Mouse (Mus musculus) erythroid progenitor cell, adult 5-6 weeks (primary cell): ENCODE measurements around the gene Scube2. TPM values are rescaled to one million over a fixed set of nuclear protein-coding genes. Genes with fewer than 3 reads are reported as not detected.

ENCODE experiments used
- ATAC-seq: replicated peaks from 2 replicates; pipeline ENCODE4 v1.8.0; 2016; ENCODE audit warnings: moderate number of reproducible peaks, mild to moderate bottlenecking, moderate TSS enrichment, inconsistent platforms; ENCODE audit not compliant: poor library complexity, low FRiP score, severe bottlenecking
- total RNA-seq, 2 experiments: library from RNA; stranded (forward) in 1 of 2; stranded (reverse) in 1 of 2; fragments of 150-400 nt in 1 of 2; fragments of 186-747, 209-891 nt in 1 of 2; gene quantifications; 2 replicates each; pipeline versions ENCODE4 v1.2.3 to v1.2.4; 2015 to 2017; ENCODE audit warnings: low replicate concordance in 2 of 2

Scube2 gene
- total RNA-seq (2015; ENCODE audit: low replicate concordance) (not detected in 2 replicates), total RNA-seq (2017; ENCODE audit: low replicate concordance) (not detected in 2 replicates)

DNA sequence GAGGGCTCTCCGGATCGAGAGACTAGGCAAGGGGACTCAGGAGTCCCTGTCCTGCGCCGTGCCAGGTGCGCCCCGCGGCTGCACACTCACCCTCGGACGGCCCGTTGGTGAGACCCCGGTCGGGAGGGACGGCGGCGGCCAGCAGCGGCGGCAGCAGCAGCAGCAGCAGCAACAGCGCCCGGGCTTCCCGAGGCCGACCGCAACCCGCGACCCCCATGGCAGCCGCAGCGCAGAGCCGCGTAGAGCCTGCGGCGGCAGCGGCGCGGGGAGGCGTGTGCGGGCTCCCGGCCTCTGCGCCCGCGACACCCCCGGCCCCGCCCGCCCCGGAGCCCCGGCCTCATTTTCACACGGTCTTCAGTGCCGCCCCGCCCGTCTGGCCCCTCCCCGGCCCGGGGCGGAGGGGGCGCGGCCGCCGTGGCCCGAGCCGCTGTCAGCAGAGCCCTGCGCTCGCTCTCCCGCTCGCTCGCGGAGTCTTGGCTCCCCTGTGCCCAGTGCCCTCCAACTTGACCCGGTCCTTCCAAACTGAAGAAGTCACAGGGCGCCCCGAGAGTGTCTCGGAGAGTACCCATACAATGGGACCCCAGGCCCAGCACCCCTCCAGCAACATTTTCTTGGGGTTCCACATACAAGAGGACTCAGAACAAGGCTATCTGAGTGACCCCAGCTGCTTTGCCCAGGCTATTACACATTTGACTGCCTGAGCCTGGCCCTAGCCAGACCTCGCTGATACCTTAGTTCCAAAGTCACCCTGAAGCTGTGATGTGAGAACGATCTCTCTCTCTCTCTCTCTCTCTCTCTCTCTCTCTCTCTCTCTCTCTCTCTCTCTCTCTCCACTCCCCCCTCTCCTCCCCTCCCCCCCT, at the start of gene Scube2:
Scube2 (minus strand) TSS at position 310 of the 860 bp plus-strand sequence.
- ATAC-seq, result no peak

DNA sequence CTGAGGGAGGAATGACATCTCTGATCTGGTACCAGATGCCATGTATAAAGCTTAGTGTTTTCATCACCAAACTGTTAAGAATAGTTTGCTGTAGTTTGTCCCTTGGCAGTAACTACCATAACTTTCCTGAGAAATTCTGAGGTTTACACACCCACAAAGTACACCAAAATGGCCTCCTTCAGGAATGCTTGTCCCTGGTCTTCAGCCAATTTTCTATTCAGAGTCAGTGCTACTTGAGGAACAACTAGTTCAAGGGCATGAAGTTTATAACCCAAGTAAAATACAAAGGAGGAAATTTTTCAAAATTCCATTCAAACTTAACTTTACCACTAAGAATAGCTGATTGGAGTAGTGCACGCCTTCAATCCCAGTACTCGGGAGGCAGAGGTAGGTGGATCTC, 40.7 kb upstream of the Scube2 start:
- no peak for ATAC-seq

DNA sequence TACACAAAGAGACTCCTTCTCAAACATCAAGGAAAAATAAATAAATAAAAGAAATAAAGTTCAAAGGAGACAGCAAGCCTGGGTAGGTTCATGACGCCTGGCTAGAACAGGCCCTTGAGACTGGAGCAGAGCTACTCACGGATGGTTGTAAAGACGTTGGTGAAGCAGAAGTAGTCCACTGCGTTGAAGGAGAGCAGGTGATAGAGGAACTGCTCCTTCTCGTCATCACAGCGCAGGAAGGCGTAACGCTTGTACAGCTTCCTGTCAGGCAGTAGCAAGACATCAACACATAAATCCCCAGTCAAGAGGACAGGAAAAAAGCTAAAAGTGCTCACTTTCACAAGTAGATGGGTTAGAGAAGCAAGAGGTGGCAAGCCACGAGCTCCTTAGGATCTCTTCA, 35.4 kb upstream of the Scube2 start:
- no peak for ATAC-seq

DNA sequence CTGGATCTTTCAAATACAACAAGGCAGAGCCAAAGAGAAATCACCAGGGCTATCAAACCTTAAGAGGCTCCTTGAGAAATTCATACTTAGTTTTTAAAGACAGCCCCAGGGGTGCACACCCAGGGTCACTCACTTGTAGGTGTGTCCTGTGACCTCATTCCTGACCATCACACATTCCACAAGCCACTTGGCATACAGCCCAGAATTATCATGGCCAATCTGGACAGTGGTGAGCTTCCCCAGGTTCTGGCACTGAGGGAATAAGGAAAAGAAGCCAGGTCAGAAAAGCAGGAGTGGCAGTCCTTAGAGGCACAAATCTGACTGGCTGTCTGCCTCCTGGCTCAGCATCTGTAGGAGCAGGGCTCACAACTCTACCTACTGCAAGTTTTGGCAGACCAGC, 33.4 kb upstream of the Scube2 start:
- no peak for ATAC-seq

DNA sequence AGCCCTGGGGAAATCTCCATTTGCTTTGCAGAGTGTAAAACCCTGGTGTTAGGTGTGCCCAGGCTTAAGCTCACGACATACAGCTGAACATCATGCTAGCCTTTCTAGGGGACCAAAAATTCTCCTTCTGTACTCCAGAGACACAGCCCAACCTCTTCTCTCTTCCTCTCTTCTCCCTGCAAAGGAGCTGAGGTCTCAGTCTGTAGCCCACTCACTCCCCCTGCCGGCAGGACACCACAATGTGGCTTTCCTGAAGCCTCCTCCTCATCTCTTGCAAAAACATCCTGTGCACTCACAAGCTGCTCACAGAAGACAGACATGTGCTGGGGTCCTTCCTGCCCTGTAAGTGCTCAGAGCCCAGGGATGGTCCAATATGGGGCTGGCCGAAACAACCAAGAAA, 27.1 kb upstream of the Scube2 start:
- ATAC-seq, result peak; percentile 81

DNA sequence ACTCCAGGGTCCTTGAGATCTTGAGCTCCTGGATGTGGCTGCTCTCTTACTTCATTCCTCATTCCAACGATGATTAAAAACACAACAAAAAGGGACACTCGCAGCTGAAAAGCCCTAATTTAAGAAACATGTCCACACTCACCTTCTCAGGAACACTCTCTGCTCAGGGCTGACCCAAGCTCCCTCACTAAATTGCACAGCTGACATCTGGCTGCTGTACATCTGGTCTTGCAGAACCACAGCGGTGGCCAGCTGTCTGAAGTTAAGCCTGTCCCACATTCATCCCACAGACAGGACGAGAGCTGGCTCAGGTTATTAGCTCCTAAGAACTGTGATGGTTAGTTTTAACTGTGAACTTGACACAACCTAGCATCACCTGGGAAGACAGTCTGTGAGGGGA, 26.3 kb upstream of the Scube2 start:
- no peak for ATAC-seq

DNA sequence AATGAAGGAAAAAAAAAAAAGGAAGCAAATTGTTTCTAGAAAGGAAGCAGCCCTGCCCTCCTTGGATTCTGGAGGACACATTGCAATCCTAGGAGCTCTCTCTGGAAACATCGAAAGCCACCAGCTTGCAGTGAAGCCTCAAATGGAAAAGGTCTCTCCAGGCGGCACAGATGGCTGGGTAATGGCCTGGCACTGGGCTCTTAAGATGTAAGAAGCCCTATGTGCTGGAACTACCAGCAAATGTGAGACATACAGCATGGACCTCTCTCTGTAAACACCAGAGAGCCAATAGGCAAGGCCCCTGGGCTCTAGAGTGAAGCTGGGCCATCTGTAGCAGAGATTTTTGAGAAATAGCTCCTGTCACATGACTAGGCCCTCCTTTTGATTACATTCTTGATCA, 24.8 kb upstream of the Scube2 start:
- no peak for ATAC-seq

DNA sequence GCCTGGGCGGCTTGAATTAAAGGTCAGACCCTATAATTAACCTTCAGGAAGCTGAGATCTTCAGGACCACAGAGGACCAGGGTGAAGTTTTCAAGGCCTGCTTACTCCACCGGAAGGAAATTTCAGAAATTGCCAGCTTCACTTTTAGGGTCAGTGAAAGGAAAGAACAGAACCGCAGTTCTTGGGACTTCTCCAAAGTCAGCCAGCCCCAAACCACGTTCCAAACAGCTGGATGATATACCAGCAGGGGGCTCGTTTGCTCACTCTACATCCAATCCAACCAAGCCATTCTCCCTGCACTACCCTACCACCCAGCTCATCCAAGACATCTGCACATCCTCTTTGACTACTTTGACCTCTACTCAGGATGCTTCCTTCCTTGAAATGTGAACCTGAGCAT, 23.8 kb upstream of the Scube2 start:
- ATAC-seq, result no peak

DNA sequence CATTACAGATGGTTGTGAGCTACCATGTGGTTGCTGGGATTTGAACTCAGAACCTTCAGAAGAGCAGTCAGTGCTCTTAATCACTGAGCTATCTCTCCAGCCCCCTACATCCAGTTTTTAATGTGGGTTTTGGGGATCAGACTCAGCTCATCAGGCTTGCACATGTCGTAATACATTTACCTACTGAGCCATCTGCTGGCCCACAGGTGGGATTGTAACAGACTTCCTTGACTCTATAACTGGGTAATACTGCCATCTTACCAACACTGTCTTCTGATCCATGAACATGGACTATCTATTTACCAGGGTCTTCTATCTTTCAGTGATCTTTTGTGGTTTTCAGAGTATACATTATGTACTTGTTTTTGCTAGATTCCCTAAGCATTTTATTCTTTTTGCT, 20.8 kb upstream of the Scube2 start:
- ATAC-seq, result no peak

DNA sequence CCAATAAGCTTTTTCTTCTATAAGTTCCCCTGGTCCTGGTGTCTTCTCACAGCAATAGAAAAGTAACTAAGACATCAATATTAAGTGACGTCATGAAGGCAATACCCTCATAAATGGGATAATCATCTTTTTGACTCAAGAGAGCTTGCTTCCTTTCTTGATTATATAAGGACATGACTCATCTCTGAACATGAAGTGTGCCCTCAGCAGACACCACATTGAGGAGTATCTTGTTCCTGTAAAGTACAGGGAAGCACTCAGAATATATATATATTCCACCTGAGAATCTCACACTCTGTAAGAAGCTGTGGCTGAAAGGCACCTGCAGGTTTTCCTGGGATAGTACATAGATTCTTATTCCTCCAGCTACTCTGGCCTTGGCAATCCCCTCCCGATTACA, 17.1 kb upstream of the Scube2 start:
- ATAC-seq, result no peak

DNA sequence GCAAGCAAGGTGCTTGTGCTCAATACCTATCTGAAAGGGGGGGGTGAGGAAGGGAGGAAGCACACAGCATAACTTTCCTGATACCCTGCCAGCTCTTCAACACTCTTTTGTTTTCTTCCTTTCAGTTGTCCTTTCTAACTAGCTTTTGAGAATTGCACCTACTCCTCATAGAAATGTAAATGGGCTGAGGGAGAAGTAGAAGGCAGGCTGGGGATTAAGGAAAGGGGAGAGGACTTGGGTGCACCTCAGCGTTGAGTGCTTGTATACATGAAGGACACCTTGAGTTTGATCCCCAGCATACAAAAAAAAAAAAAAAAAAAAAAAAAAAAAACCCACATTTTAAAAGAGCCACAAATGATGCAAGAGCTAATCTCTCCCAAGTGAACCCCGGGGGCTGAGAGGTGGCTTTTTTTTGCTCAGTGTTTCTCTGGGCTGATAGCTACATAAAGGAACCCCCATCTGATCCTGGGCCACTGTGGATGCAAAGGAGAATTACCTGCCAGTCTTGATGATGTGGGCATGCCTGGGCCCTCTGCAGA, 16.2 kb upstream of the Scube2 start:
- no peak for ATAC-seq

DNA sequence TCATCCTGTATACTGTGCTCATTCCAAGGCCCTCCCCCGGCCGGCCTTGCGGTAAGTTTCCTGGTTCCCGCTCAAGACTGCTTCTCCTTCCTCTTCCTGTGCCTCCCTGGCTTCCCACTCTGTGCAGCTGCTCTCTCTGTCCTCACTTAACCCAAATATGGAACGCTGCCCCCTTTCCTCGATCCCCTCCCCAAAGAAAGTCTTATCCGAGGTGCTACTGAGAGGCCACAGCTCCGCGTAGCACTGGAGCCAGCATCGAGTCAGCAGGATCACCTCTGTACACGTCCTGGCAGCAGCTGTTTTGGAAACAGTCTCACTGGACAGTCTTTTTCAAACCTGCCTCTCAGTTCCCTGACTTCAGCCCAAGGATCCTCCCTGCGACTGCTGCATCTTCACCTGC, 13.7 kb upstream of the Scube2 start:
- no peak for ATAC-seq

DNA sequence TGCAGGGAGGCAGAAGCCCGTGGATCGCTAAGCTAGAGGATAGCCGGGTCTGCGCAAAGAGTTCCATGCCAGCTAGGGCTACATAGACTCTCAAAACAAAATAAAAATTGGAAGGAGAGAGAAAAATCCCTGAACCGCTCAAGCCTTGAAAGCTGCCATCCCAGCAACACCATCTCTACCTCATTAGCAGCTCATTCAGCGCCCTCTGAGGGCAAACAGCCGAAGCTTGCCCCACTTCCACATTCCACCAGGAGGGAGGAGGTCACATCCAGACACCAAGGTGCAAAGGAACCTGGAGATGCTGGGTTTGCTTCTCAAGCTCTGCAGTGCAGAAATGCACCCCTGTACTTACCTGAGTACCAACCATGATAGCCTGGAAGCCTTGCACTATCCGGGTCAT, 10.6 kb upstream of the Scube2 start:
- ATAC-seq, result no peak

DNA sequence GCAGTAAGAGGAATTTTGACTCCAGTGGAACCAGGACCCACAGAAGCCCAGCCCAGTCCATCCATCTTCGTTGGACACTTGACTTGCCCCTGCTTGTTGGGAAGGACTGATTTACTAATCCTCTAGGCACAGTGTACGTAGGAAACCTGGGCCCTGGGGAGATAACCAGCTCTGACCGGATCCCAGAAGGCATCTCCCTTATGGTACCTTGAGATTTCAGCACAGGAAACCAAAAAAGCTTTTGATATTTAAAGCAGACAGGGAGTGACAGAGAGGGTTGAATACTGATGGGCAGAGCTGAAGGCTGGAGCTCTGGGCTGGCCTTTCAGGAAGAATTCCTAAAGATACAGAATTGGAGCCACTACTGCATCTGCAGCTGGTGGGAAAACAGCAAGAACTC, 10.1 kb upstream of the Scube2 start:
- no peak for ATAC-seq

DNA sequence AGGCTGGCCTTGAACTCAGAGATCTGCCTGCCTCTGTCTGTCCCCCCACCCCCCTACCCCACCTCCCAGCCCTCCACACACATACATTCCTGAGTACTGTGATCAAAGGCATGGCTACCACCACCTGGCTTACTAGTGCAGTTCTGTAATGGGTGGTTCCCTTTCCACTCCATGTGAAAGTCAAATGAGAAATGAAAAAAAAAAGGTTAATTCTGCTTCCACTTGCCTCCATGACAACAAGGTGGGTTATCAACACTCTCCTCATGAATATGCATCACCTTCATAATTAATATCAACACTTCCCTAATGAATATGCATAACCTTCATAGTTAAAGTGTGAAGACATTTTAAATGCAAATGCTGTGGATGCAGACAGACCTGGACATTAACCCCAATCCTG, 9.6 kb upstream of the Scube2 start:
- ATAC-seq, result no peak

DNA sequence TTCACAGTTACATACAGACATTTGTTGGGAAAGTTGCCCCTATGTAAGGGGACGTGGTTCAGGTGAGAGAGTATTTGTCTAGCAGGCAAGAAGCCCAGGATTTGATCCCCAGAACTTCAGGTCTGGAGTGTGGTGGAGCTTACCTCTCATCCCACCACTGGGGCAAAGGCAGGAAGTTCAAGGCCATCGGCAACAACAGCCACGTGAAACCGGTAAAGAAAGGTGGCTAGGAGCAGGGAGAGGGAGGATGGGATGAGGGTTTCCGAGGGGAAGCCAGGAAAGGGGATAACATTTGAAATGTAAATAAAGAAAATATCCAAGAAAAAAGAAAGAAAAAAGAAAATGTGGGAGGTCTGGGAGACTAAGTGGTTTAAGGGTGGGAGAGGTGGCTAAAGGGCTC, 7.7 kb upstream of the Scube2 start:
- no peak for ATAC-seq

DNA sequence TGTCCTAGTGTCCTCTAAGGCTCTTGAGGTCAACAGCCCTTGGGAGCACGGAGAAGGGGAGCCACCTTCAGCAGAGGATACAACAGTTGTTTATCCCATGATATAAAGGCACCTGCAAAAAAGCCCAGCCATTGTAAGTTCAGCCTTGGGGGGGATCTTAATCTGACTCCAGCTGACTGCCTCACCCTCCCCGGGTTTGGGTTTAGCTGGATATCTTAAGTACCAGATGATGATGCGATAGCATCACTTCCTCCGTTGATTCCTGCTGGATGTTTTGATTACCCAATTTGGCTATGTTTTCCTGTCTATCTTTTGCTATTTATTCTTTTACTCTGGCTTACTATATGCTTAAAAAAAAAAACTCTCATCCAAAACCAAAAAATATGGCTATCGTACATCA, 5.8 kb upstream of the Scube2 start:
- no peak for ATAC-seq

DNA sequence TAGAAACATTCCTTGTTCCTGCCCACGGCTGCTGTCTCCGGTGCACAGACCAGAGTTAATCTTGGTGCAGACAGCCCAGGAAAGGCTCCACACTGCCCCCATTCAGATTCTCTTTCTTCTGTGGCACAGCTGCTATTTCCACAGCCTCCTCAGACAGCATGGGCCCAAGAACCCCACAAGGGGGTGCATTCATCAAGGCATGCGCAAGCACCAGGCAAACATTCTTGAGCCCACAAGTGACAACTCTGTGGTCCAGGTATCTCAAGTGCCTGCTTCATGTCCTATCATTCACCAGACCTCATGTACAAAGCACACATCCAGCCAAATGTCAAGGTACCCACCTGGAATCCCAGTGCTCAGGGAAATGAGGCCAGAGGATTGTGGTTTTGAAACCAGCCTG, 3.0 kb upstream of the Scube2 start:
- no peak for ATAC-seq

DNA sequence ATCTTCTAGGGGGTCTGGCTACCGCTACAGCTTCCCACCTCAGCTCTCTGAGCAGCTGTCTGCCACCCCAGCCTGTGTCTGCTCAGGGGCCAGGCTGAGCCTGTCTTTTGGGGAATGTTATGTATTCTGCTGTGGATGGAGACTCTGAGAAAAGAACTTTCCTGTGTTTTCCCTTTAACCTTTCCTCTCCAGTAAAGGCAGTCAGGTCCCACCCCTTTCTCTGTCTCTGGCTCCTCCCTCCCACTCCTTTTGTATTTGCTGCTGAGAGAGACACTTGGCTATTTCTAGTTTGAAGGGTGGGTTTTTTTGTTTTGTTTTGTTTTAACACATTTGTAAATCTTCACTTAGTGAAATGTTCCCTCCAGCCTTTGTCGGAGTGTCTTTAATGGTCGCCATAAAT, 1.2 kb upstream of the Scube2 start:
- ATAC-seq, result no peak

DNA sequence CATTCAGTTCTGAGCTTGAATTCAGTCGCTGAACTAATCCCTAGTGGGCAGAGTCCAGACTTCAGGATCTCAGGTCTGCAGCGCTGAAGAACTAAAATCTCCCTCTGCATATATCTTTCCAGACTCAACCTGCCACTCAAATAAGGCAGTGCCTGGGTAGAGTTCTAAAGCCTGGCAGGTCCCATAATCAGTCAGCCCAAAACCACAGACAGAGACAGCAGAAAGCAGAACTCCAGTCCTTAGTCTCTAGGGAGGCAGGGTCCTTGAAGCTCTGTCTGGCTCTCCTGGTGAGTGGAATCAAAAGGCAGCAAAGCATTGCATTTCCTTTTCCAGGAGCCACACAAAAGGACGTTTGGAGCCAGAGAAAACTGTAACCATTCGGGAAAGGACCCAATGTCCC, 1.9 kb downstream of the Scube2 start:
- no peak for ATAC-seq

DNA sequence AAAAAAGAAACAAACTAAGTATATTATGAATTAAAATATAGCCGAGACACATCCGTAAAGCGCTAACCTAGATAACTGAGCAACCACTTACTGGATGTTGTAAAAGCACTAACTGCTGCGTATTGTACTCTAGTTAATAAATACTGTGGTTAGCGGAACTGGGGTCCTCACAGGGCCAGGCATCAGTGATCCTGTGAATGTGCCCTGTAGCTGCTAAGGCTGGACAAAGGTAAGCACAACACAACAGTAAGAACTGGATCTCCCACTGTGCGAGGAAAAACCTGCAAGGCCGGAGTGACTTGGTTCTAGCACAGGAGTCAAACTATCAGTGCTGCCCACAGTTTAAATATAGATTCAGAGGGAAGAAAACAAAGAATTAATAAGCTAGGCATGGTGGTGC, 5.3 kb downstream of the Scube2 start:
- no peak for ATAC-seq

DNA sequence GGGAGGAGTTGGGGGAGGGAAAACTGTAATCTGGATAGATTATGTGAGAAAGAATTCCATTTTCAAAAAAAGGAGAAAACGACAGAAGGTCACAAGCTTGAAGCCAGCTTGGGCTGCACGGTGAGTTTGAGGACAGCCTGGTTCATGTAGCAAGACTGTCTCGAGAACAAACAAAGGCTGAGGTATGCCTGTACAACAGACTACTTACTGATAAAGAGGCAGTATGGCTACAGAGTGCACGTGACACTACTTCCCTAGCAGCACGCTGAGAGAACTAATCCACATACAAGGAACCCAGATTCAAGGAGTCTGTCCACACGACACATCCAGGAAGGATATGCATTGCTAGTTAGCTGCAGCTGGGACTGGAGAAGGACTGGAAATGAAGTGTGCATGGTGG, 6.1 kb downstream of the Scube2 start:
- ATAC-seq, result no peak
